Mouse (Mus musculus): ENCODE results near the gene Rfxank.

Rfxank gene

GRCm38 (mm10) chr8:70139026-70139857 lies at the start of gene Rfxank, which contains the start of the genes Borcs8 and Mef2b:
Gene Rfxank, minus strand, starts transcription at chr8:70139154.
Gene Borcs8, plus strand, starts transcription at chr8:70139499.
Gene Mef2b, plus strand, starts transcription at chr8:70139711.
- DNase-seq, result peak; percentile 99

DNA sequence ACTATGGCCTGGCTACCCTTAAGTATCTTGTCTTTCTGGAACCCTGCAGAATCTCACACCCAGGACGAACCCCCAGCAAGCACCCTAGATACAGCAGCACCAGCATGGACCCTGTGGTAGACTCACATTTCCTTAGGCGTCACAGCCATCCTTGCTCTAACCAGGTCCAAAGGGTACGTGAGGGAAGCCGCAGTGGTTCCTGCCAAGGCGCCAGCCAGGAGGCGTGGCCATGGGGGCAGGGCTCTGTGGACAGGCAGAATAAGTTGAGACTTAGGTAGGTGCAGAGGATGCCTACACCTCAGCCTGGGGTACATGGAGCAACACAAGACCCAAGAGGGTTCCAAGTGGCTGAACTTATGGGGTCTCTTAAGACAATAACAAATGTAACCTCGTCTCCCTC lies 49.8 kb upstream of the Rfxank start:
- DNase-seq, result no peak

- no peak for DNase-seq
Observed at GRCm38 (mm10) chr8:70183194-70183593, 44.2 kb upstream of the Rfxank start.

DNA sequence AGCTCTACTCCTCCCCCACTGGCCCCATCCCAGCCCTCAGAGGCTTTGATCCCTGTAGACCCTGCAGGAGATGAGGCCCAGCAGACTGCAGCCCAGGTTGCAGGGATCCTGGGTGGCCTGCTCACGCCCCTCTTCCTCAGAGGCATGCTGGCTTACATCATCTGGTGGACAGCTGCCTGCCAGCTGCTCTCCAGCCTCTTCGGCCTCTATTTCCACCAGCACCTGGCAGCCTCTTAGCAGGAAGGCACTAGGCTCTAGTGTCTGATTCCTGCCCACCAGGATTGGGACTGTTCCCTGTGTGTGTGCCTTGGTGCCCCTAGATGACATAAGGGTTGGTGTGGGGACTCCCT lies 42.9 kb upstream of the Rfxank start:
- DNase-seq, result no peak

DNA sequence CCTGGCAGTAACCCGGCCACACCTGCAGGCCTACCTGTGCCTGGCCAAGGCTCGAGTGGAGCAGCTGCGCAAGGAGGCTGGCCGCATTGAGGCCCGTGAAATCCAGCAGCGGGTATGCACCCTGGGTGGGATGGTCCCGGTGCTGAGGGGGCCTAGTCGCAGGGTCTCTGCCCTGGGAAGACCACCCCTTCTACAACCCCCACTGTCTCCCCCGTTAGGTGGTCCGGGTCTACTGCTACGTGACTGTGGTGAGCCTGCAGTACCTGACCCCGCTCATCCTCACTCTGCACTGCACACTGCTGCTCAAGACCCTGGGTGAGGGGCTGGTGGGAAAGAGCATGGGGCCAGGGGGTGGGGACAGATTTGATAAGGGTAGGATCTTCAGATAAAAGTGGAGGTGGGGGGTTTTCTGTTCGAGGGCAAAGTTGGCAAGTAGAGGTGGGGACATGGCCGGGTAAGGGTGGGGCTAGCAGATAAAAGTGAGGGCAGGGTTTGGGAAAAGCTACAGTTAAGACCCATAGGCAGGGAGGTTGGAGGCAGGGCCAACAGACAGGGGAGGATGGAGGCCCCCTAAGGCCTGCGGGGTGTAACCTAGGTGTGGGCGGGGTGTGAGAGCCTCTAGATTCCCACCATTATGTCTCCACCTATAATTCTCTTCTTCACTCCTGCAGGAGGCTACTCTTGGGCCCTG lies 42.4 kb upstream of the Rfxank start:
- DNase-seq, result no peak

- DNase-seq, result no peak
Observed at GRCm38 (mm10) chr8:70179082-70179481, 40.1 kb upstream of the Rfxank start.

DNA sequence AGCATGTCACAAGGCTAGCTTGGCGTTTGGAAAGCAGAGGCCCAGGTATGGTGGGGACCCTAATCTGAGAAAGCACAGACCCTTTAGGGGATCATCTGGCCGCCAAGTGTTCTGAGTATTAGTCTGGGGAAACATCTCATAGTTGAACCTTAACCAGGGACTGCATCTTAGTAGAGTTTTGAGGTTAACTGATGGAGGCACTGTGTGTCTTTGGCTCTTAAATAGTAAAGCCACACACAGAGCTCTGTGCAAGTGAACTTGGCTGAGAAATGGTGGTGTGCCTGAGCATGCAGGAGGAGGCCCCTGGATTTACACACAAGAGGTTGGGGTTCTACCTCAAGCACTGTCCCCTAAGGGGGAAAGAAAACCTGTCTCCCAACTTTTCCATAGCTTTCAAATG lies 39.3 kb upstream of the Rfxank start:
- no peak for DNase-seq

- DNase-seq, result no peak
Observed at GRCm38 (mm10) chr8:70174079-70174478, 35.1 kb upstream of the Rfxank start.

- no peak for DNase-seq
Observed at GRCm38 (mm10) chr8:70173320-70173719, 34.4 kb upstream of the Rfxank start.

- DNase-seq, result peak; percentile 78 to 80
Observed at GRCm38 (mm10) chr8:70172043-70172681, 33.2 kb upstream of the Rfxank start, which contains the start of gene Tmem161a. Gene Tmem161a, plus strand, starts transcription at chr8:70172356.

- DNase-seq, result no peak
Observed at GRCm38 (mm10) chr8:70171240-70171639, 32.3 kb upstream of the Rfxank start.

GRCm38 (mm10) chr8:70170748-70171147 lies 31.8 kb upstream of the Rfxank start:
- DNase-seq, result no peak

- DNase-seq, result no peak
Observed at GRCm38 (mm10) chr8:70170116-70170515, 31.2 kb upstream of the Rfxank start.

DNA sequence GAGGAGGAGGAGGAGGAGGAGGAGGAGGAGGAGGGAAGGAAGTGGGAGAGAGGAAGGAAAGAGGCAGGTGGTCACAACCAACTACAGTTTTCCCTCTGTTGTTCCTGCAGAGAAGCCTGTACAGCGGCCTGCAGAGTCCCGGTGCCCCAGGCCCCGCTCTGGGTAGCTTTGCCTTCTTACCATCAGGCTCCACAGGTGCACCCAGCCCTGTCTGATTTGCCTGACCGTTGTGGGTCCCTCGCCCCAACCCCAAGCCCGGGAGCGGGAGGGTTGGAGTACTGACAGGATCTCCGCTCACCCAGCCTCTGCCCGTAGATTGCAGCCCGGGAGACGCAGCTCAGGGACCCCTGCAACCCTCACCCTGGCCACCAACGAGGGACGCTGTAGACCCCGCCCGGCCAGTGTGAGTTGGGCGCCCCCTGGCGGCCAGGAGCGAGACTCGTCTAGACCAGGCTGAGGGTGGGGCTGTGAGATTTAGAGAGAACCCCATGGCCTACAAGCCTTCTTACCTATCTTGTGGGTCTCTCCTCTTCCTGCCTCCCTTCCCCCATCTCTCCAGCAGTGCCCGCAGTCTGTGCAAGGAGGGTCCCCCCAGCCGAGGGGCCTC lies 27.7 kb upstream of the Rfxank start:
- DNase-seq, result peak; percentile 54 to 80

GRCm38 (mm10) chr8:70163316-70163715 lies 24.4 kb upstream of the Rfxank start:
- no peak for DNase-seq

DNA sequence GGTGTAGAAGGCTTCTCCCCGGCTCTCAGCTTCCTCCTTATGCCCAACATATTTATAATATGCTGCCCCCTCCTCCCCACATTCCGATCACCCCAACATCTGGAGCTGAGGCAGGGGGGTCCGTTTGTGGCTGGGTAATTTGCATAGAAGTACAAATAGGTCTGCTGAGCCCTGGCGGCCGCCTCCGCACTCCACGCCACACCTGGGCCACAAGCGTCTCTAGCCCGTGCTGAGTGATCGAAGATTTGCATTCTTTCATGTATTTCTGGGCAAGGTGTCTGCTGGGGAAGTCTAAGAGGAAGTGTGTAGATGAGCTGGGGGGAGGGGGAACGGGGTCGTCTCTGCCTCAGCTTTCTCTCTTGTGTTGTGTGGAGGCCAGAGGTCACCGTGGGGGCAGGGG lies 21.1 kb upstream of the Rfxank start:
- DNase-seq, result peak; percentile 64 to 67

DNA sequence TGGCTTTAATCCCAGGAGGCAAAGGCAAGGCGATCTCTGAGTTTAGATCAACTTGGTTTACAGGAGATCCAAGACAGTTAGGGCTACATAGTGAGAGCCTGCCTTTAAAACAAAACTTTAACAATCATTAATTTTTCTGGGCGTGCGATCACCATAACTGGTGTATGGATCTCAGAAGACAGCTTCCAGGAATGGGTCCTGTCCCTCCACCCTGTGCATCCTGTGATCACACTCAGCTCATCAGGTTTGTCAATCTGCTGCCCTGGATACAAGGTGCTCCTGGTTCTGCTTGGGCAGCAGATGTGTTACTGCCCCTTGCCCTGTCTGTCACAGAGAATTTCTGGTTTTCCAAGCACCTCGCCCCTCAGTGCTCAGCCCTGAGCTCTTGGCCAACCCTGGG lies 20.3 kb upstream of the Rfxank start:
- DNase-seq, result no peak

DNA sequence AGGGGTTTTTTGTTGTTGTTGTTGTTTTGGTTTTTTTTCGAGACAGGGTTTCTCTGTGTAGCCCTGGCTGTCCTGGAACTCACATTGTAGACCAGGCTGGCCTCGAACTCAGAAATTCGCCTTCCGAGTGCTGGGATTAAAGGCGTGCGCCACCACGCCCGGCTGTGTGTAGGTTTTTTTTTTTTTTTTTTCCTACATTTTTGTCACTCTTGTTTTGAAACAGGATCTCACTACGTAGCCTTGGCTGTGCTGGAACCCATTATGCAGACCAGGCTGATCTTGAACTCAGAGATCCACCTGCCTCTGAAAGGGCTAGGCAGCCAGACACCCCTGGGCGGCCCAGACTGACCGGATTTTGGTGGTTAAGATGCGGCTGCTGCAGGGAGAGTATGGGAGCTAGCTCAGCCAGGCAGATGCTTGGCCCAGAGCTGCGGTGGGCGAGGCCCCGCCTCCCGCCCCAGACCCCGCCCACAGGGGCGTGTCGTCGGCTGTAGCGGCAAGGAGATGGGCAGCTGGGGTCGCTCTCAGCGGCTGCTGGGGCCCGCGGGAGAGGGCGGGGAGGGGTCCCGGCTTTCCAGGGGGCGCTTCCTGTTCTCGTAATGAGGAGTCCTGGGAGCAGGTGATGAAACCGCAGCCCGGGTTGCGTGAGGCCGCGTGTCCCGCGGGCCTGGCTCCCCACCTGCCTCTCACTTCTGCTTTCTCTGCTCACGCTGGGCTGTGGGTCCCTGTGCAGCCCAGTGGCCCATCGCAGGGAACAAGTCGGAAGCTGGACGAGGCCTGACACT lies 19.3 kb upstream of the Rfxank start:
- DNase-seq, result peak; percentile 66 to 84

DNA sequence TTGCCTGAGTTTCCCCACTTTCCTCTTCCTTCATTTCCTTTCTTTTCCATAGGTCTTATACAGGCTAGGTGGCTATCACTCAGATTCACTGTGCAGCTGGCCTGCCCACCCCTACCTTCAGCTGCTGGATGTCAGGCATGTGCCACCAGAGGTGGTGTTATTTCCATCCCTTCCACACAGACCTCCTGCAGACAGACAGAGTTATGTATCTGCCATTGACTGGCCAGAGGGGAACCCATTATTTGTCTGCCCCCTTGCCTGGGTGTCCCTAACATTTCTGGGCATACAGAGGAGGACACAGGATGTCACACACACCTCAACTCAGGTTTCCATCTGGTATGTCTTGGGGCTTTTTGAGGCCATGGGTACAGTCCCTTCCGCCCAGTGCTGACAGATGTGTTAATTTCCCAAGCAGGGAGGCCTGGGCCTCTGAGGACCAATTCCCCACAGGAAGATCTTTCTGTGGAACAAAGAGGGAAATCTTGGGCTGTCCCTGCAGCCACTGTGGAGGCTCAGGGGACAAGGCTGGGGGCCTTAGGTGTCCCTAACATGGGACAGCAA lies 18.4 kb upstream of the Rfxank start:
- DNase-seq, result no peak

GRCm38 (mm10) chr8:70152537-70153257 lies 13.7 kb upstream of the Rfxank start:
- DNase-seq, result peak; percentile 56 to 68

GRCm38 (mm10) chr8:70150158-70150557 lies 11.2 kb upstream of the Rfxank start:
- no peak for DNase-seq
